Mouse (Mus musculus) heart, postnatal 4 days (tissue): ENCODE results near the gene Clcn1. TPM values are rescaled to one million over a fixed set of nuclear protein-coding genes. Genes with fewer than 3 reads are reported as not detected.

Experiments used
- DNase-seq: peaks from one replicate; pipeline ENCODE4 v3.0.0; 2021
- total RNA-seq, 2 experiments: library from RNA; stranded (reverse); gene quantifications; 2 replicates each; pipeline ENCODE4 v1.2.3; 2021

Gene Clcn1
- total RNA-seq, 2 experiments from 2014 or later = 1.9 to 3.0 TPM

DNA sequence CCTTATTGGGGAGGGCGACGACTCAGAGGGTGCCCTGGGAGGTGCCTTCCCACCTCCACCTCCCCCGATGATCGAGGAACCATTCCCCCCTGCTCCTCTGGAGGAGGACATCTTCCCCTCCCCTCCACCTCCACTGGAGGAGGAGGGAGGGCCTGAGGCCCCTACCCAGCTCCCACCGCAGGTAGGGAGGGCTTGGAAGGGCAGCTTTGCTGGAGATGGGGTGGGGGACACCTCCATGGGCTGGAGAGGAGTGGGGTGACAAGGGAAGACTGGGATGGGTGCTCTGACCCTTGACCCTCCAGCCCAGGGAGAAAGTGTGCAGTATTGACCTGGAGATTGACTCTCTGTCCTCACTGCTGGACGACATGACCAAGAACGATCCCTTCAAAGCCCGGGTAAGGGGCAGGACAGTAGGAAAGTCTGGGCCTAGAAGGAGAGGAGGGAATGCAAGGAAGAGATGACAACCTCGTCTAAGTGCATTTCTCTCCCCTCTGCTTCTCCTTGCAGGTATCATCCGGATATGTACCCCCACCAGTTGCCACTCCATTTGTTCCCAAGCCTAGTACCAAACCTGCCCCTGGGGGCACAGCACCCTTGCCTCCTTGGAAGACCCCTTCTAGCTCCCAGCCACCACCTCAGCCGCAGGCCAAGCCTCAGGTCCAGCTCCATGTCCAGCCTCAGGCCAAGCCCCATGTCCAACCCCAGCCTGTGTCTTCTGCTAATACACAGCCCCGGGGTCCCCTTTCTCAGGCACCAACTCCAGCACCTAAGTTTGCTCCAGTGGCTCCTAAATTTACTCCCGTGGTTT, 64.7 kb downstream of the Clcn1 start:
- peak; percentile 13 for DNase-seq

DNA sequence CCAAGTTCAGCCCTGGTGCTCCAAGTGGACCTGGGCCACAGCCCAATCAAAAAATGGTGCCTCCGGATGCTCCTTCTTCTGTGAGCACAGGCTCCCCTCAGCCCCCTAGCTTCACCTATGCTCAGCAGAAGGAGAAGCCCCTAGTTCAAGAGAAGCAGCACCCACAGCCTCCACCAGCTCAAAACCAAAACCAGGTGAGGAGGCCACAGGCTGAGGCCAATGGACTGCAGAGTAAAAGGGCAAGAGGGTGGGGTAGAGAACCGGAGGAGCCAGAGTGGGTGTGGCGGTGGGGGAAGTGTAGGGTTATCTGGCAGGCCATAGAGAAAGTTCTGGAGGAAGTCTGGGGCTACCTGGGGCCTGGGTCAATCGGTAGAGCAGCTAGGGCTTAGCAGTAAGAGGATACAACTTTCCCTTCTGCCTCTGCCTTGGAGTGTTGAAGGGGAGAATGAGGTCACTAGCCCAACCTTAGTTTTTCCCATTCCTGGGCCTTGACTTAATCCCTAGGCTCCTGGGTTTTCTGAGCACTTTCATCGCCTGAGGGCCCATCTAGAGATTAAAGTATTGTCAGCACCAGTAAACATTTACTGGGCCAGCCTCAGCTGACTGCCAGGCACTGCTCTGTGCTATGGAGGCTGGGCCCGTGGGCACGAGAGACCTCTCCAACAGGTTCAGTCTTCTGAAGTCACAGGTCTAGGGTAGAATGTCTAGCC, 65.4 kb downstream of the Clcn1 start:
- peak; percentile 25 for DNase-seq

DNA sequence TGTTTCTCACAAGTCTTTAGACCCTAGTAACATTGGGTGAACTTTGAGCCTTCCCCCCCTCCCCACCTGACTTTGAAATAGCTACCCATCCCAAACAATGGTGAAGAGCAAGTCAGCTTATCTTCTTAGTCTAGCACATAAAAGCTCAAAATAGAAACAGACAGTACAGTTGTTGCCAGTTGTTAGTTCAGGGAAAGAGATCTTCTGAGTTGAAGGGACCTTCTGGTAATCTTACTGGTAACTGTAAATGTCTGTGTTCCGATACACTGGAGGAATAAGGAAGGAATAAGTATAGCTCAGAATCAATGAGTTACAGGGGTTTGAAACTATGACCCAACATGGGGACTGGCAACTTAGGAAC, 66.0 kb downstream of the Clcn1 start:
- no peak for DNase-seq

DNA sequence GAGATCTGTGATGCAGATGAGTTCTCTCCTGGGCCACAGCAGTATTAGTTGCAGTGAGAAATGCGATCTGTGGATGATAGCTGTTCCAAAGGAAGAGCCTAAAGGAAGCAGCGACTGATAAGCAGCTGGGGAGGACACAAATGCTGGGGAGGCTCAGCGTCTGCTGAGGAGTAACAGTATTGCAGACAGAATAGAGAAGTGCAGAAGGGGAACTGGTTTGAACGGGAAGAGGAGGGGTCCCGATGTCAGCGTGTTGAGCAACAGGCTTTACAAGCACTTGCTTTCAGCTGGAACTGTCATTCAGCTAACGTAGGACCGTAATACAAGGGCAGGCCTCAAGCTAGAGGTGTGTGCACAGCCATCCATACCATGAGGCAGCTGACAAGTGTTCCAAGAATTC, 66.7 kb downstream of the Clcn1 start:
- DNase-seq = peak; percentile 15

DNA sequence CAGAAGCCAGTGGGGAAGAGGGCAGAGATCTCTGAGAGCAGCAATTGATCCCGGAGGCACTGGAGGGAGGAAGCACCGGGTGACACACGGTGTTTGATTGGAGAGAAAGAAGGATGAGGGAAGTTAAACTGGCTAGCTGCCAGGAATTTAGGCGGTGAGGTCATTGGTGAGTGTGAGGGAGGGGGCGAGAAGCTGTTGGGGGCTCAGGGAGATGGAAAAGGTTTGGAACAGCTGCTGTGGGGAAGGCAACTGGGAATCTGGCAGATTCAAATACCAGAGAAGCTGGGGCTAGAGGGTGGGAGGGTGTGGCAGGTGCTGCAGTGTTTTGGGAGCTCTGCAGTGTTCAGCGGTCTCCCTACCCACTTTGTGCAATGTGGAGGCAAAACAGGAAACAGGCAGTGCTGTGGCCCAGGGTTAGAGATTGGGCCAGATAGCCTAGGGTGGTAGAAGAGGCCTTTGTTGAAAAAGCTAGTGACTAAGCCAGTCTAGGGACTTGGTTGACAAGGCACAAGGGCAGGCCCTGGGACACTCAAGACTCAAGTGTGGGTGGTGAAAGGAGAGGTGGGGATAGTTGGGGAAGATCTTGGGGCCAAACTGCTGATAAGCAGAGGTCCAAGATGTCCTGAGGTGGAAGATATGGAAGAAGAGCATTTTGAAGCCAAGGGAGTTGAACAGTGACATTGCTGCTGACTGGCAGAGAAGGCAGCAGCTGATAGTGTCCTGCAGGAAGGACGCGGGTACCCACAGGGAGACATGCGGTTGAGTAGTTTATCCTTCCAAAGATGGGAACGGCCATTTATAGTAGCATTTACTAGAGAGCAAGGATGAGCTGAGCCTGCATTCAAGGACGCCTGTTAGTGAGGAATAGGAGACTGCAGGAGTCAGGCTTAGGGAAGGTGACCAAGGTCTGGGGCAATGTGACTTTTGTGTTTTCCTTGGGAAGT, 67.9 kb downstream of the Clcn1 start:
- peak; percentile 77 for DNase-seq

DNA sequence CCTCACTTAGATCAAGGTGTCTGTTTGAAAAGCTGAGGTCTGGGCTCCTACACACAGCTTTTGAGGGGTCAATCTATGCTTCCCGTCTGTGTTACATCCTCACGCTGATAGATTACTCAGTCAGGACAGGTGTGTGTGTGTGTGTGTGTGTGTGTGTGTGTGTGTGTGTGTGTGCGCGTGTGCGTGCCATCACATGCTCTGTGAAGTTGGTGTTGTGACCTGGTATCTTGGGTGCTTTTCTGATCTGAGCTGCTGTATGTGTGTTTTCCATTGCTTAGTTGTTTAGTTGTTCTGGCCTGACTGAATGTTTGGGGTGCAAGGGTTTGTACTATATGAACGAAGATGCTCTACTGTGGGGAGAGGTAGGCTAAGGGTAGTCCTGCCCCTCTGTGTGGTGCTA, 68.9 kb downstream of the Clcn1 start:
- no peak for DNase-seq

DNA sequence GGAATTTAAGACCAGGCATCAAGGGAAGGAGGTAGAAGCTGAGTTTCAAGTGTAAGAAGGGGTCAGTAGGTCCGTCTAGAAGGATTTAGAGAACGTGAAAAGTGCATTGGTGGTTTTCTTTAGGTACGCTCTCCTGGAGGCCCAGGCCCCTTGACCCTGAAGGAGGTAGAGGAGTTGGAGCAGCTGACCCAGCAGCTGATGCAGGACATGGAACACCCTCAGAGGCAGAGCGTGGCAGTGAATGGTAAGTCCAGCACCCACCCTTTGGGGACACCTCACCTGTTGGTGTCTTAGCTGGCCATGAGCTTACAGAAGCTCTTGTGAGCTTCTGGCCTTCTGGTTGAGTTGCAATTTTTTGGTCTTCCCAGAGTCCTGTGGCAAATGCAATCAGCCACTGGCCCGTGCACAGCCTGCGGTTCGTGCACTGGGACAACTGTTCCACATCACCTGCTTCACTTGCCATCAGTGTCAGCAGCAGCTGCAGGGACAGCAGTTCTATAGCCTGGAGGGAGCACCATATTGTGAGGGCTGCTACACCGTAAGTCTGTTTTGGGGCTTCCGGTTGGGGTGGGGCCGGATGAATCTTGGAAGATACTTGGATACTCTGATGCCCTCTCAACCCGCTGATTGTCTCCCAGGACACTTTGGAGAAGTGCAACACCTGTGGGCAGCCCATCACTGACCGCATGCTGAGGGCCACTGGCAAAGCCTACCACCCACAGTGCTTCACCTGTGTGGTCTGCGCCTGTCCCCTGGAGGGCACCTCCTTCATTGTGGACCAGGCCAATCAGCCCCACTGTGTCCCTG, 69.5 kb downstream of the Clcn1 start:
- peak; percentile 9 for DNase-seq

DNA sequence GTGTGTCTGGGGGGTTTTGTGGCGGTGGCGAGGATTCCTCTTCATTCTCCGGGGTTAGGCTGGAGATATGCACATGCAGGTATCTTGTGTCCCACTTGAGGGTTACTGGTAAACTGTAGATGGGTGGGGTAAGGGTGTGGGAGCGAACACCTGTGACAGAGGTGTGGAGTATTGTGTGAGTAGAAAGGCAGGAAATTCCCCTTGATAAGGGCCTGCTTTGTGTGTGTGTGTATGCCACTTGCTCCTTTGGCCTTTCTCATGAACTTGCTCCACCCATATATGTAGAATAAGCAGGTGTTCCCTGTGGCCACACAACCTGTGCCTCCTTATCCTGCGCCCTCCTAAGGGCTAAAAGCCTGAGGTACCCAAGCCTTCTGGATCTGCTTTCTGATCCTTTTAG, 70.4 kb downstream of the Clcn1 start:
- DNase-seq = no peak

DNA sequence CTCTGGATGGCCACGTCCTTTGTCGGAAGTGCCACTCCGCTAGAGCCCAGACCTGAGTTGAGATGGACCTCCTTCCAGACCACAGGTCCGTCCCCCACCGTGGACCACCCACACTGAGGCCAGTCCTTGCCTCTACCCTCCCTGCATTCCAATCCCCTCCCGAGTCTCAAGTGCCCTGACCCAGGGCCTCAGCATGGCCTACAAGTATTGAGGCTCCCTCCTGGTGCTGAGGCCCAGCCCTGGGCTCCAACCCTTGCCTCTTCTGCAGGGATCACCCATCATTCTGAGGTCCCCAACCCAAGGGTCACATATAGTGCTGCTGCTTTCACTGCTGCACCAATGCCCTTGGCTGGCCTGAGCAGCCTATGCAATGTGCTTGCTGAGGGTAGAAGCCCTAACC, 71.4 kb downstream of the Clcn1 start:
- peak; percentile 10 for DNase-seq

DNA sequence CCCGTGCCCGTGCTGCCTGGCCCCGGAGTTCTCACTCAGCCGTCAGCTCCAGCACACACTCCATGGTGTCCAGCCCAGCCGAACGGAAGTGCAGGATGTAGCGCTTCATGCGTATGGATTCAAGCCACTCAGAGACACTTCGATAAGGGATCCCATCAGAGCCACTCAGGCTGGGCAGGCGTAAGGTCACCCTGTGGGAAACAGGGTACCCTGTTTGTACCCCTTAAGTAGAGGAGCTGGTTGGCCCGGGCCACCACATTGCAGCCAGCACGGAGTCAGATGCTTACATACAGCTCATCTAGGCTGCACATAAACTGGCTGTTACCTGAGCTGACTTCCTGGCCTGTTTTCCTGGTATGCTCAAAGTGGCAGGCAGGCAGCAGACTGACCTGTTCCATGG, 72.4 kb downstream of the Clcn1 start:
- peak; percentile 30 for DNase-seq

DNA sequence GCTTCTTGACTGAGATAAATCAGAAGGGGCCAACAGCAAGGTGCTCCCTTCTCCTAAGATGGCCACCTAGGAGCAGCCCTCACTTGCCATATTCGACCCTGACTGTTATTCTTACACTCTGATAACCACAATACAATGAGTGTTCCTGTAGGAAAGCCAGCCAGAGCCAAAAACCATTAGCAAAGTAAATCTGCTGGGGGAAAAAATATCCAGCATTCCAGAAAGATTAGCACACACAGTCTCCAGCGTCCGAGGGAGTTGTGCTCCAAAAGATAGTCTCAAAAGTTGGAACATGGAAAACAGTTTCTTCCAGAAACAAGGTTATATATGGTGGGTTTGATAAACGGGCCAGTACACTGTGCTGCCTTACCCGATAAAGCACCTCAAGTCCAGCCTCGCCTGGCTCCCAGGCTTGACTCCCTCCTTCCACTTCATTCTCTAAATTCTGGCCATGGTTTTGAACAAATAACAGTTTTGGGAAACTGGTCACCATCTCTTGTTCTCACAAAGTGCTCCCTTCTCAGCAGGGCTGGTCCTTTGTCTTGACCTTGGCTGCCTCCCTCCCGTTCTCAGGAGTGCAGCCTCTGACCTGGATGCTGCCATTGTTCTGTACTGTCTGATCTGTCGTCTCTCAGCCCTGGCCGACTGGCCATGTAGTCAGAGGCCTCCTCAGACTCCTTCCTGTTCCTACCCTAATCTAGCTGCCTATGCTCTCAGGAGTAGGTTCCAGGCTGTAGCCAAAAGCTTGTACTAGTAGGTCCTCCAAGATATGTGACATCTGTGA, 73.1 kb downstream of the Clcn1 start:
- peak; percentile 47 for DNase-seq

DNA sequence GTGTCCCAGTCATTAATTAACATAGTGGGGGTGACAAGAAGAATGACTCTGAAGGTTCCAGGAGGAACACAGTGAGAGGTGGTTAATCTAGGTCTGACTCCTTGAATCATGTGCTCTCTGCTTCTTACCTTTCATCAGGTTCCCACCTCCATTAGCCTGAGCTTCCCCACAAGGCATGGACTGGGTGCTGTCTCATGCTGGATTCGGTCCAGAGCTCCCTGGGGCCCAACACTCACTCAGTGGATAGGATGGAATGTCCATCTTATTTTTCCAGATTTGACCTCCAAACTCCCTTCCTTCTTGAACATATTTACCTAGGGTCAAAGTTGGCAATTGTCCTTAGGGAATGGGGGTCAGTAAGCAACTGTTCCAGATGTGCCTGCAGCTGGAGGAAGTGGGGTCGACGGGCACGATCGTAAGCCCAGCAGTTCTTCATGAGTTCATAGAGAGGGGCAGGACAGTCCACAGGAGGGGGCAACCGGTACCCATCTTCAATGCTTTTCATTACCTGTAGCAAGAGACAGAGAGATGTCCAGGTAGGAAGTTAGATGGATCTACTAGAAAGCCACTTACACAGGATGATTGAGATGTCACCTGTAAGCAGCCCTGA, 73.9 kb downstream of the Clcn1 start:
- peak; percentile 24 for DNase-seq

DNA sequence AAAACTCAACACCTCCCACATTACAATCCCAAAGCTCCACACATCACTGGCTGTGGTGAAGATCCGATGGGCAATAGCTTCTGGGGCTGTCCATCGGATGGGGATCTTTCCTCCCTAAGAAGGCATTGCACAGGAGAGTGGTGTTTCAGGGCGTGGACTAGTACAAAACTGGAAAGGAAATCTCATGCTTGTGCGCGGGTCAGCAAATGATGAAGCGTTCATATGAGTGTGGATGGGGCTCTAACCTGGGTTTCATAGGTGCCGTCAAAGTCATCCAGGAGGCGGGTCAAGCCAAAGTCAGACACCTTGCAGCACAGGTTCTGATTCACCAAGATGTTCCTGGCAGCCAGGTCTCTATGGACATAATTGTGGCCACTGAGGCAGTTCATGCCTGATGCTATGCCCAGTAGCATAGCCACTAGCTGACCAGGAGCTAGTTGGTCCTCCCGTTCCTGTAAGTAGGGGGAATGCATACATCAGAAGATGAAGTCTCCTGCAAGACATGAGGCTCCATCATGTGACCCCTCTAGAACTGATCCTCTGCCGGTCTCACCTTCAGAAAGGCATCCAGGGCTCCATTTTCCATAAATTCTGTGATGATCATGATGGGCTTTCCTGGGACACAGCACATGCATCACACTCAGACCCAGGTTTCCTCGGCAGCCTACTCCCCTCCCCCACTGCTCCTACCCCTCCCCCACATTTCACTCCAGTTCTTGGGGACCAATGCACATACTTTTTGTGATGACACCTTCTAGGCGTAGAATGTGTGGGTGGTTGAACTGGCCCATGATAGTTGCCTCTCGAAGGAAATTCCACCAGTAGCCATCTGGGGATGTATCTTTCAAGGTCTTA, 74.8 kb downstream of the Clcn1 start:
- DNase-seq = peak; percentile 17

DNA sequence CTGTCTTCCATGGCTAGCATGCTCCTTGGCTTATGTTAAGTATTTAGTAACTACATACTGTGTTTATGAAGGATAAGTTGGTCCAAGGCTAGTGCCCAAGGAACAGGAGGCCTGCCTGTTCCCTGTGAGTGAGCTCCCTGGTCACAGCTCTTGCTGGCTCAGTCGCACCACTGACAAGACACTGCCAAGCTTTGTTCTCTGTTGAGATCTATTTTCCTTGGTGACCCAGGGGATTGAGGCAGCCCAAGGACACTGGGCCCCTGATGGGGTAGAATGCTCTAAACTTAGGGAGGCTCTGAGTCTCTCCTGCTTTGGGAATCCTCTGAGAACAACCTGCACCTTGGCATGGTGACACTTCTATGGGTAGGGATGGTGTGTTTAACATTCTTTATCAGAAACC, 75.6 kb downstream of the Clcn1 start:
- DNase-seq = peak; percentile 35

DNA sequence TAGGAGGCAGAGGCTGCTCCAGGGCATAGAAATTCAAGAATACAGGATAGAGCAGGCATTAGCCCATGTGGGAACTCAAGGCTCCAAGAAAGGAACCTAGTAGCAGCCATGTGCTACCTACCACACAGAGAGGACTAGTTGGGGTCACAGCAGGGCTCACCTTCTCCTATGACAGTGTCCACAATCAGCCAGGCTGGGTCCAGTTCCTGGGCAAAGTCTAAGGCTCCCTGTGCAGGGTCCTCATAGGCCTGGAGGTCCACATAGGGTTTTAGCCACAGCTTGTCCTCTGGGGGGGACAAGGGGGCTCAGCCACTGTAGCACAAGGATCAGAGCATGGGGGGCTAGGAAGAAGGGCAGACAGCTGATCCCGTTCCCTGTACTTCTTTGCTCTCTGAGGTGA, 76.0 kb downstream of the Clcn1 start:
- DNase-seq = peak; percentile 18

DNA sequence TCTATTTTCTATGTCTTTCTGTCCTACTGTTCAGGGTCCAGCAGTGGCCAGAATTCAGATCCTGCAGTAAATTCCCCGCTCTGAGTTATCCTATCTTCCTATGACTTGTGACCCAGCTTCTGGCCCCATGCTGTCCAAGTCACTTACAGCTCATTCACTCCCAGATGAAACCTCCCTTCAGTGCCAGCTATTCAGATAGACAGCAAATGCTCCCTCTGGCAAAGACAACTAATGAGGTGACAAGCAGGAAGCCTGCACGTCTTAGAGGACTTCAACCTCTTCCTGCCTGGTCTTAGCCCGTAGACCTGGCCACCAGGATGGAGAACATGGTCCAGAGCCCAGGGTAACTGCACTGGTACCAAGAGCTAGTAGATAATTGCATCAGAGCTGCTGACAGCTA, 76.5 kb downstream of the Clcn1 start:
- peak; percentile 21 for DNase-seq

DNA sequence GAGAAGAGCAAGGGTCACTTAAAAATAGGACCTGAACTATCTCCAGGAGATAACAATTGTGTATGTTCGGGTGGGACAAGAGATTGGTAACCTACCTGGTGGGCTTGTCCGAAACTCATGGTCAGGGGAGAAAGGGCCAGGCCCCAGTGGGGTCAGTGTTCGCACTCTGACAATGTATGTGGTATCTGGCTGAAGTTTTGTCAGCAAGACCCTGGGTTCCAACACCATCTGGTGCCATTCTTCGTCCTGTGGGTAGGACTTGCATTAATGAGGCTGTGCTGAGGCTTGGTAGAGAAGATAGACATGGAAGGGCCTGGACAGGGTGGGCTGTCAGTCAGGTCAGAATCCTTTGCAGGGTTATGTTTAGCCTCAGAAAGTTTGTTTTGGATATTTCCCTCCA, 77.6 kb downstream of the Clcn1 start:
- DNase-seq = no peak

DNA sequence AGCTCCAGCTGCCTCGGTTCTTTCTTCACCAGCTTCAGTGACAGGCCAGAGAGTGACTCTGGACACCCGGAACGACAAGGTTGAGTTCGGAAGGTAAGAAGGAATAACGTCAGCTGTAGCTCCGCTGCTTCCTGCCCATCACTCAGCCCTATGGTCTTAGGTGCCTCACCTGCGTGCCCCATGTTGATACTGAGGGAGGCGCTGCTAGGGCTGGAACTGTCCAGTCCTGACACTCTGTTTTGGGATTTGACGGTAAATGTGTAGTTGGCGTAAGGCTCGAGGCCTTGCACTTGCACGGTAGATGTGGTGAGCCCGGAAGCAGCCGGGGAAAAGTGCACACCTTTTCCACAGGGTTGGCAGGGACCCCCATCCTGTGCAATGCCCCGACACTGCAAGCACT, 78.1 kb downstream of the Clcn1 start:
- no peak for DNase-seq

DNA sequence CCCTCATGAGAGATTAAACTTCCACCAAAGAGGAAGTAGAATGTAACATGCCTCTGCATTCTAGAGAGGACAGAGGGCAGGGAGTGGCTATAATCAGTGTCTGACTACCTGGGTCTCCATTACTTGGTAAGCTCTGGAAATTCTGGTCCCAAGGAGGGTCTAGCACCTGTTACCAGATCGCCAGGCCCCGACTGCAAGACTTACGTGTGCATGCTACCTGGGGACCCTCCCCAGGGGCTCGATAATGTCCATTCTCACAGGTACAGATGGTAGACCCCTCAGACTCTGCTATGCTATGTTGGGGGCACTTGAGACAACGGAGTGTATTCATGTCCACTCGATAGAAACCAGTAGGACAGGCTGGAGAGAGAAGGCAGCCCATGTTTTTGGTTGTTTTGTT, 78.7 kb downstream of the Clcn1 start:
- no peak for DNase-seq
